Mouse (Mus musculus): ENCODE measurements around the gene Polr3h.

GRCm38 (mm10) chr15:81871604-81872261, 54.3 kb downstream of the Polr3h start, which contains the start of gene Phf5a:
- TF ChIP-seq POLR2A (IDR thresholded peaks at IDR 0.05; ENCODE audit: borderline replicate concordance, control insufficient read depth, low read depth, low read length) (no peak), CTCF (IDR thresholded peaks at IDR 0.05; ENCODE audit: control insufficient read depth, insufficient read depth, low read length) (no peak)
